In genomic region chr2:124145528-124145927, GRCm38 (mm10) we compare ENCODE assay signal across 32 mouse cellular contexts. TPM values are rescaled to one million over a fixed set of nuclear protein-coding genes. Genes with fewer than 3 reads are reported as not detected.
DNase-seq lines count a peak whose midpoint lies in the region; ATAC-seq and TF ChIP-seq lines count a peak whose summit lies in the region.
"Had no signal": no experiment of that assay in that cellular context is flagged by ENCODE, and none has a peak within 500 bp of the region (broad histone marks: within the 10 kb centered on the region; RNA-seq: fewer than 3 reads in every experiment).

No protein-coding gene starts in this region.

- in situ Hi-C loops in ES-E14 (cut with MboI; ENCODE audit: low sequenced_read_pairs in 2 of 2, unreplicated experiment in 2 of 2), result no loop called here

- no peaks in the 10 kb centered on the region for H3K36me3 ChIP-seq in midbrain, embryonic 11.5 days (ENCODE audit: control insufficient read depth, insufficient read depth, low read length)
- no peaks in the 10 kb centered on the region for H3K36me3 ChIP-seq in midbrain, embryonic 16.5 days (ENCODE audit: control insufficient read depth, insufficient read depth, low read length)
- H3K36me3 ChIP-seq in ES-E14 (ENCODE audit: control insufficient read depth, insufficient read depth, low read length, poor library complexity, severe bottlenecking), result no peaks in the 10 kb centered on the region
- H3K36me3 ChIP-seq: embryonic facial prominence, embryonic 13.5 days; heart, embryonic 12.5 days; limb, embryonic 10.5 days; neural tube, embryonic 13.5 days had no signal

- no peak overlapping the region for H3K4me2 ChIP-seq in midbrain, embryonic 11.5 days
- no peak overlapping the region for H3K4me2 ChIP-seq in midbrain, embryonic 16.5 days (ENCODE audit: low read length)
- H3K4me2 ChIP-seq: embryonic facial prominence, embryonic 13.5 days; heart, embryonic 12.5 days; neural tube, embryonic 13.5 days had no signal

- no peak overlapping the region for H3K4me3 ChIP-seq in midbrain, embryonic 11.5 days (ENCODE audit: low read depth, low read length)
- H3K4me3 ChIP-seq in midbrain, embryonic 16.5 days (ENCODE audit: low read depth, low read length), result no peak overlapping the region
- no peak overlapping the region for H3K4me3 ChIP-seq in ES-E14 (ENCODE audit: insufficient read depth in 1 of 2, low read depth in 1 of 2, low read length in 2 of 2, poor library complexity in 1 of 2, severe bottlenecking in 1 of 2)
- H3K4me3 ChIP-seq: embryonic facial prominence, embryonic 13.5 days; erythroblast, embryonic 14.5 days; heart, embryonic 12.5 days; layer of hippocampus, adult 2 months; limb, embryonic 10.5 days; neural tube, embryonic 13.5 days had no signal

- H3K9me3 ChIP-seq in midbrain, embryonic 11.5 days (ENCODE audit: control insufficient read depth, low read length), result no peaks in the 10 kb centered on the region
- H3K9me3 ChIP-seq in midbrain, embryonic 16.5 days (replicated peaks; ENCODE audit: control insufficient read depth, low read length, poor library complexity, severe bottlenecking), result no peaks in the 10 kb centered on the region
- no peaks in the 10 kb centered on the region for H3K9me3 ChIP-seq in ES-E14 (ENCODE audit: control insufficient read depth, insufficient read depth, low read depth, low read length)
- H3K9me3 ChIP-seq: embryonic facial prominence, embryonic 13.5 days; heart, embryonic 12.5 days; limb, embryonic 10.5 days; neural tube, embryonic 13.5 days had no signal

- ATAC-seq in midbrain, embryonic 11.5 days (ENCODE audit: low FRiP score), result peak; percentile 81
- no peak for ATAC-seq in midbrain, embryonic 16.5 days
- ATAC-seq: CD4-positive, CD25-positive, alpha-beta regulatory T cell, adult 4 months; forebrain, embryonic 16.5 days; hindbrain, embryonic 16.5 days; intestine, embryonic 16.5 days had no signal

- no peak overlapping the region for H3K27ac ChIP-seq in midbrain, embryonic 11.5 days (ENCODE audit: low read depth, low read length)
- H3K27ac ChIP-seq in midbrain, embryonic 16.5 days (ENCODE audit: low read length), result no peak overlapping the region
- no peak overlapping the region for H3K27ac ChIP-seq in ES-E14 (ENCODE audit: insufficient read depth, low read depth, low read length, poor library complexity, severe bottlenecking)
- H3K27ac ChIP-seq: embryonic facial prominence, embryonic 13.5 days; layer of hippocampus, adult 2 months; limb, embryonic 10.5 days; neural tube, embryonic 13.5 days had no signal

- no peak overlapping the region for H3K9ac ChIP-seq in midbrain, embryonic 11.5 days (ENCODE audit: low read length)
- no peak overlapping the region for H3K9ac ChIP-seq in midbrain, embryonic 16.5 days (ENCODE audit: low read depth, low read length)
- no peak overlapping the region for H3K9ac ChIP-seq in ES-E14 (ENCODE audit: insufficient read depth, low read depth, low read length, poor library complexity, severe bottlenecking)
- H3K9ac ChIP-seq: embryonic facial prominence, embryonic 13.5 days; heart, embryonic 12.5 days; neural tube, embryonic 13.5 days had no signal

- DNase-seq in embryo, embryonic 11 days, result peak; percentile 5
- DNase-seq in embryo, embryonic 9.5 days (ENCODE audit: extremely low spot score), result no peak
- no peak for DNase-seq in midbrain, embryonic 11.5 days (ENCODE audit: low spot score, missing footprints)
- DNase-seq in ES-E14 (ENCODE audit: low read depth, low spot score) (peak; percentile 59), adipocyte (ENCODE audit: low spot score) (no peak)
- DNase-seq in retina, postnatal 1 day, result peak; percentile 10
- DNase-seq: adrenal gland, postnatal 36 days; cerebellum, adult 9-10 months; gastrocnemius, postnatal 14 days; heart, adult 18-20 months; heart, postnatal 10 days; kidney, adult 9 months; kidney, postnatal 25 days; liver; lung, postnatal 4 days; thymus, adult 18-20 months; thymus, postnatal 4 days had no signal

- H3K4me1 ChIP-seq in midbrain, embryonic 11.5 days (ENCODE audit: control insufficient read depth, insufficient read depth, low read length), result no peaks in the 10 kb centered on the region
- no peaks in the 10 kb centered on the region for H3K4me1 ChIP-seq in midbrain, embryonic 16.5 days (ENCODE audit: control insufficient read depth, insufficient read depth, low read length)
- H3K4me1 ChIP-seq in ES-E14 (ENCODE audit: control insufficient read depth in 2 of 2, insufficient read depth in 2 of 2, low read length in 2 of 2, poor library complexity in 1 of 2), result peaks cover 0 to 2% of the 10 kb centered on the region in 2 experiments; a peak in 1 of 4 replicates
- H3K4me1 ChIP-seq: embryonic facial prominence, embryonic 13.5 days; heart, embryonic 12.5 days; limb, embryonic 10.5 days had no signal

- H3K27me3 ChIP-seq in midbrain, embryonic 11.5 days (ENCODE audit: control insufficient read depth, insufficient read depth, low read length), result no peaks in the 10 kb centered on the region
- H3K27me3 ChIP-seq in midbrain, embryonic 16.5 days (ENCODE audit: control insufficient read depth, insufficient read depth, low read depth, low read length), result no peaks in the 10 kb centered on the region
- H3K27me3 ChIP-seq: embryonic facial prominence, embryonic 13.5 days; heart, embryonic 12.5 days; neural tube, embryonic 13.5 days had no signal

- 8% methylated on average over 1 of the region's 1 CpGs for WGBS in midbrain, embryonic 11.5 days
- WGBS in midbrain, embryonic 16.5 days, result 0% methylated on average over 1 of the region's 1 CpGs

TF ChIP-seq in ES-E14, 5 proteins besides CTCF, POLR2A, EP300 and RAD21:
- no peak for TF ChIP-seq ZNF384 (IDR thresholded peaks at IDR 0.05; ENCODE audit: low read depth, low read length)
- 0 out of 2 replicates have a peak, but pooled peaks have one; percentile 23 for TF ChIP-seq CHD2 (IDR thresholded peaks at IDR 0.05; ENCODE audit: low read depth, low read length)
- no peak for TF ChIP-seq ZC3H11A (IDR thresholded peaks at IDR 0.05; ENCODE audit: borderline replicate concordance, low read depth, low read length)

RNA-seq across cellular contexts. Expression of gene Sema6d, which starts 55.8 kb away (rescaled TPM):
- 11.1 and 12.2 TPM in 2 replicates for polyA plus RNA-seq in midbrain, embryonic 11.5 days (2014; fragmentation: Nextera tagmentation; extraction: Ambion mirVana)
- polyA plus RNA-seq in midbrain, embryonic 16.5 days (2015; fragmentation: Nextera tagmentation; extraction: Ambion mirVana), result 31.8 and 35.0 TPM in 2 replicates
- total RNA-seq in ES-E14 (2012; rRNA removed), result 0.26 and 0.54 TPM in 2 replicates
- total RNA-seq: common myeloid progenitor, adult 5-6 weeks; megakaryocyte-erythroid progenitor cell, adult 5-6 weeks; MEL; monocyte, adult 5-6 weeks had no signal

Comparison
In these comparisons a context has a peak if more than half of its experiments do, and no peak if none do; other contexts are left out.
1. DNase-seq: peak in embryo, embryonic 11 days (single experiment), ES-E14 (single experiment) and retina, postnatal 1 day (single experiment); none in embryo, embryonic 9.5 days (single experiment), midbrain, embryonic 11.5 days (single experiment) and adipocyte (single experiment).